Mouse (Mus musculus) heart, adult 2 months (tissue): Measurements from ENCODE around the gene 2700097O09Rik. TPM values are rescaled to one million over a fixed set of nuclear protein-coding genes. Genes with fewer than 3 reads are reported as not detected.

Experiments
- DNase-seq, 2 experiments: peaks; one replicate each; pipeline ENCODE4 v3.0.0; 2021
- H3K27ac ChIP-seq: fragments of 200-600 bp; 2 replicates; pipeline ENCODE4 v1.8.1; 2022
- H3K27me3 ChIP-seq: fragments of 200-500 bp; 2 replicates; pipeline ENCODE4 v1.6.1; 2012; ENCODE audit warnings: mild to moderate bottlenecking, low read length, inconsistent platforms, mixed read lengths; ENCODE audit not compliant: control insufficient read depth, insufficient read depth
- H3K36me3 ChIP-seq: fragments of 200-500 bp; 2 replicates; pipeline ENCODE4 v1.6.1; 2012; ENCODE audit warnings: low read length, inconsistent platforms; ENCODE audit not compliant: control insufficient read depth, insufficient read depth
- H3K4me1 ChIP-seq: fragments of 200-500 bp; 2 replicates; pipeline ENCODE4 v1.6.1; 2011; ENCODE audit warnings: low read length; ENCODE audit not compliant: control insufficient read depth, insufficient read depth
- H3K4me3 ChIP-seq: fragments of 200-600 bp; 2 replicates; pipeline ENCODE4 v1.8.1; 2022
- H3K79me2 ChIP-seq: fragments of 200-500 bp; replicated peaks from 2 replicates; pipeline ENCODE4 v1.6.1; 2012; ENCODE audit warnings: mild to moderate bottlenecking, inconsistent platforms, low read length, moderate library complexity, mixed read lengths; ENCODE audit not compliant: control insufficient read depth, insufficient read depth
- H3K9ac ChIP-seq: fragments of 200-500 bp; 2 replicates; pipeline ENCODE4 v1.6.1; 2012; ENCODE audit warnings: low read depth, mild to moderate bottlenecking, control low read depth, inconsistent platforms, low read length, mixed read lengths
- CTCF ChIP-seq: fragments of 200-600 bp; IDR thresholded peaks from 2 replicates; pipeline ENCODE4 v1.8.1; 2022; ENCODE audit warnings: antibody characterized with exemption, mild to moderate bottlenecking, moderate library complexity
- EP300 ChIP-seq: fragments of 200-500 bp; IDR thresholded peaks from 2 replicates; pipeline ENCODE4 v1.6.1; 2011; ENCODE audit warnings: low read depth, low read length, control low read depth; ENCODE audit not compliant: insufficient read depth
- POLR2A ChIP-seq: fragments of 200-500 bp; IDR thresholded peaks from 2 replicates; pipeline ENCODE4 v1.6.1; 2011; ENCODE audit warnings: mild to moderate bottlenecking, low read depth, low read length, control low read depth; ENCODE audit not compliant: insufficient read depth
- WGBS: fragments of 180-500 bp; shearing (Covaris S2); methylation state at CpG from one replicate; pipeline ENCODE4 v1.1.7; 2018; 5-methylcytosine and 5-hydroxymethylcytosine counted together
- intact Hi-C: fragments of 180-260 bp; cut with DNase I; formaldehyde crosslinking; loops from one replicate; pipeline ENCODE4 v1.15.1; 2025
- polyA plus RNA-seq: library from polyadenylated mRNA; depleted of rRNA; stranded (reverse); fragments of >200 nt; gene quantifications from 2 replicates; pipeline ENCODE4 v1.2.3, GENCODE M21; 2012
- total RNA-seq, 2 experiments: library from RNA; stranded (reverse); gene quantifications; 2 replicates each; pipeline ENCODE4 v1.2.3; 2021

The 2700097O09Rik gene
- total and polyA plus RNA-seq, 3 experiments = 7.7 to 9.3 (median 8.0) TPM

- DNase-seq = no peak
- H3K36me3 ChIP-seq = peaks cover 14% of the 10 kb centered on the region
- H3K4me1 ChIP-seq = peaks cover 4% of the 10 kb centered on the region; the same call in 1 of the 2 replicates
- H3K27me3 ChIP-seq = no peaks in the 10 kb centered on the region
- no peaks in the 10 kb centered on the region for H3K79me2 ChIP-seq
- no peak for TF ChIP-seq CTCF
- no peak for TF ChIP-seq POLR2A
- no peak for TF ChIP-seq EP300
- intact Hi-C loops = no loop called here
- no peak overlapping the region for H3K9ac ChIP-seq
- H3K4me3 ChIP-seq = no peak overlapping the region
- H3K27ac ChIP-seq = peak overlapping the region; percentile 58
- 22% methylated on average over 3 of the region's 3 CpGs for WGBS
Measured at GRCm38 (mm10) chr12:55059812-55060211, 20.1 kb downstream of the 2700097O09Rik start.

GRCm38 (mm10) chr12:55058865-55059615, 20.9 kb downstream of the 2700097O09Rik start:
- intact Hi-C loops = no loop called here
- Histone ChIP-seq H3K27ac (peak overlapping the region; percentile 58), H3K9ac (no peak overlapping the region), H3K4me3 (no peak overlapping the region), H3K4me1 (peaks cover 4% of the 10 kb centered on the region; the same call in 1 of the 2 replicates), H3K36me3 (peaks cover 14% of the 10 kb centered on the region), H3K27me3 (no peaks in the 10 kb centered on the region), H3K79me2 (no peaks in the 10 kb centered on the region)
- 49% methylated on average over 6 of the region's 6 CpGs for WGBS
- DNase-seq = peak in 1 of 2 experiments; percentile 29
- TF ChIP-seq POLR2A = no peak
- TF ChIP-seq CTCF = no peak
- no peak for TF ChIP-seq EP300

- TF ChIP-seq EP300 (no peak), POLR2A (no peak), CTCF (no peak)
- intact Hi-C loops = no loop called here
- Histone ChIP-seq H3K27ac (no peak overlapping the region), H3K27me3 (no peaks in the 10 kb centered on the region), H3K36me3 (peaks cover 14% of the 10 kb centered on the region), H3K4me3 (no peak overlapping the region), H3K9ac (no peak overlapping the region), H3K4me1 (peaks cover 4% of the 10 kb centered on the region; the same call in 1 of the 2 replicates), H3K79me2 (no peaks in the 10 kb centered on the region)
- DNase-seq = no peak
- 38% methylated on average over 2 of the region's 2 CpGs for WGBS
Measured at GRCm38 (mm10) chr12:55056703-55057102, 23.2 kb downstream of the 2700097O09Rik start.

- Histone ChIP-seq H3K4me3 (no peak overlapping the region), H3K27me3 (no peaks in the 10 kb centered on the region), H3K27ac (no peak overlapping the region), H3K9ac (no peak overlapping the region), H3K79me2 (no peaks in the 10 kb centered on the region), H3K36me3 (peaks cover 11% of the 10 kb centered on the region), H3K4me1 (peaks cover 2% of the 10 kb centered on the region; the same call in 1 of the 2 replicates)
- 94% methylated on average over 2 of the region's 2 CpGs for WGBS
- TF ChIP-seq POLR2A = no peak
- TF ChIP-seq EP300 = no peak
- TF ChIP-seq CTCF = no peak
- intact Hi-C loops = no loop called here
- DNase-seq = no peak
Measured at GRCm38 (mm10) chr12:55054551-55055241, 25.2 kb downstream of the 2700097O09Rik start.

GRCm38 (mm10) chr12:55053267-55053666, 26.6 kb downstream of the 2700097O09Rik start:
- no peak overlapping the region for H3K4me3 ChIP-seq
- H3K79me2 ChIP-seq = no peaks in the 10 kb centered on the region
- H3K36me3 ChIP-seq = no peaks in the 10 kb centered on the region
- TF ChIP-seq POLR2A (no peak), EP300 (no peak), CTCF (no peak)
- H3K4me1 ChIP-seq = no peaks in the 10 kb centered on the region
- H3K27ac ChIP-seq = no peak overlapping the region
- no peaks in the 10 kb centered on the region for H3K27me3 ChIP-seq
- intact Hi-C loops = no loop called here
- WGBS = 93% methylated on average over 7 of the region's 7 CpGs
- DNase-seq = no peak
- H3K9ac ChIP-seq = no peak overlapping the region

GRCm38 (mm10) chr12:55051210-55052173, 28.4 kb downstream of the 2700097O09Rik start:
- 76% methylated on average over 8 of the region's 8 CpGs for WGBS
- no peak for TF ChIP-seq POLR2A
- no peak for TF ChIP-seq EP300
- TF ChIP-seq CTCF = no peak
- DNase-seq = no peak
- H3K9ac ChIP-seq = no peak overlapping the region
- no peaks in the 10 kb centered on the region for H3K79me2 ChIP-seq
- H3K27ac ChIP-seq = no peak overlapping the region
- no peak overlapping the region for H3K4me3 ChIP-seq
- H3K27me3 ChIP-seq = no peaks in the 10 kb centered on the region
- H3K4me1 ChIP-seq = no peaks in the 10 kb centered on the region
- intact Hi-C loops = no loop called here
- H3K36me3 ChIP-seq = no peaks in the 10 kb centered on the region
